Mouse (Mus musculus): Measurements from ENCODE around the gene Ptgdr2.

- TF ChIP-seq CTCF (IDR thresholded peaks at IDR 0.05) (peak; percentile 40), EP300 (IDR thresholded peaks at IDR 0.05) (peak; percentile 52; the same call in 1 of the 2 replicates)
Measured at GRCm38 (mm10) chr19:10904927-10905727, 31.8 kb upstream of the Ptgdr2 start.

All from lung, postnatal 0 days (tissue).